Mouse (Mus musculus) megakaryocyte-erythroid progenitor cell, adult 5 weeks (primary cell): Measurements from ENCODE around the gene Birc3. TPM values are rescaled to one million over a fixed set of nuclear protein-coding genes. Genes with fewer than 3 reads are reported as not detected.

ENCODE experiments used
- polyA plus RNA-seq: library from polyadenylated mRNA; stranded (reverse); fragments of >175 nt; gene quantifications from 2 replicates; pipeline ENCODE4 v1.2.3, GENCODE M21; 2012

Gene Birc3
- 14.1 and 14.9 TPM in 2 replicates for polyA plus RNA-seq

DNA sequence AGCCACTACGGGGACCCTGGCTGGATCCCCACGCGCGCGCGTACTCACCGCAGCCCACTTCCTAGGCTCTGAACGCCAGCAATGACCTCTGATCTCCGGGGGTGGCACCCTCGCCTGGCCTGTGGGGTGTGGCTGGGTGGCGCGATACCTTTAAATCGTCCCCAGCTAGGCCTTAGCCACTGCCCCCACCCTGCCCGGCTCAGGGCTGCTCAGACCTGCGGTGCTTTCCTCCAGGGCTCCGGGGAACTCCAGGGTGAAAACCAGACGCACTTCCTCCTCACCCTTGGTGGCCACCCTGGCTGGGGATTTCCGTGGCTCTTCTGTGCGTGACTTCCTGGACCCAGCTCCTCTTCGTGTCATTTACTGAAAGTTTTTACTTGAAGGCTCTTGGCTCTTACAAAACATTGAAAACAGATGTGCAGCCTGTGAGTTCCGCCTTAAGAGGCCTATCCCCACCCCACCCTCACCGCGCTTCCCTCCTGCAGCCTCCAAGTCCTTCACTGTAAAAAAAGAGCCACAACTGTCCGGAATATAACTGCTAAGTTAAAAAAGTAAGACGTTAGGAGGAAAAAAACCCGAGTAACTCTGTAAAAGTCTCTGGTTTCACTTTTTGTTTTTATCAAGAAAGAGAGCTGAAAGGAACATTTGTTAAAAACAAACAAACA is at the start of gene Birc3:
Gene Birc3 (minus strand): TSS at position 412 of the 665 bp plus-strand sequence.

DNA sequence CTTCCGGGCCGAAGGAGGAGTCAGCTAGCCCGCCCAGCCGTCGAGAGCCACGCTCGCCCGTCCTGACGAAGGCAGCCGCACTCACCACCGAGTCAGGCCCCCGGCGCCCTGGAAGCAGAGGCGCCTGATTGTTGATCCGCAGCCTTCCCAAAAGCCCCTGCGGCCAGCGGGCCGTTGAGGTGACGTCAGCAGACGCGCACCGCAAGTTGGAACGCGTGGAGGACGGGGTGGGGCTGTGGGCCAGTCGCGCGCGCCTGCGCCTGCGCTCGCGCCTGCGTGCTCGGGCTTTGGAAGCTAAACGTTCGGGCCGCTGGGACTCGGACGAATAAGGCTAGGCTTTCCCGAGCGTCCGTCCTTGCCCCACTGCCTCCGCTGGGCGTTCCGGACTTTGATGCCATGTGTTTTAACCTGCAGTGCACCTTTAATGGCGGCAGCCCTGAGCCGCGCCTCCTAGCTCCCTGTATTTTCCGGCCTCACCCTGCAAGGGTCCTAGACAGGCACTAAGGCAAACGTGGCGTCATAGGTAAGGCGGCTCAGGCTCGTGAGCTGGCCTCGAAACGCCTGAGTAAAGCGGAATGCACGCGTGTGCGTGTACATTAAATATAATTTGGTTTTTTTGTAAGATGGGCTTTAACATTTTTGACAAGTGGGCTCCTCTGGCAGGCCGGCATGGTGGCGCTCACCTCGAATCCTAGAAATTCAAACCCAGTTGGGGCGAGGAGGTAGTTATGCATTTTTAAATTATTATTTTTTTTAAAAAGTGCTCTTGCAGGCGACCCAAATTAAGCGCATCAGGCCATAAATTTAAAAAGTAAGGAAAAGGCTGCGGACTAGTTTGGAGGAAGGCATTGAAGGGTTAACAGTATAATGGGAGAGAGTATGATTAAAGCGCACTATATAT is 35.8 kb downstream of the Birc3 start, which contains the start of gene Birc2:
Gene Birc2 (minus strand): TSS at position 160 of the 901 bp plus-strand sequence.

Other genes with a start within 250 kb of the Birc3 start
- not detected in 2 replicates for gene Mmp20, start 245.0 kb downstream of the Birc3 start, polyA plus RNA-seq
- gene Mmp7, start 181.1 kb downstream of the Birc3 start, polyA plus RNA-seq: not detected in 2 replicates
- gene Tmem123, start 109.1 kb downstream of the Birc3 start, polyA plus RNA-seq: 52.3 and 53.7 TPM in 2 replicates
- 4.2 and 9.2 TPM in 2 replicates for gene Birc2, start 36.1 kb downstream of the Birc3 start, polyA plus RNA-seq
- gene Yap1, start 131.4 kb upstream of the Birc3 start, polyA plus RNA-seq: 0.11 and 0.24 TPM in 2 replicates
- 0.19 and 1.6 TPM in 2 replicates for gene Cfap300, start 169.6 kb upstream of the Birc3 start, polyA plus RNA-seq